ENCODE assay signal across 19 mouse cellular contexts in the genomic region with DNA sequence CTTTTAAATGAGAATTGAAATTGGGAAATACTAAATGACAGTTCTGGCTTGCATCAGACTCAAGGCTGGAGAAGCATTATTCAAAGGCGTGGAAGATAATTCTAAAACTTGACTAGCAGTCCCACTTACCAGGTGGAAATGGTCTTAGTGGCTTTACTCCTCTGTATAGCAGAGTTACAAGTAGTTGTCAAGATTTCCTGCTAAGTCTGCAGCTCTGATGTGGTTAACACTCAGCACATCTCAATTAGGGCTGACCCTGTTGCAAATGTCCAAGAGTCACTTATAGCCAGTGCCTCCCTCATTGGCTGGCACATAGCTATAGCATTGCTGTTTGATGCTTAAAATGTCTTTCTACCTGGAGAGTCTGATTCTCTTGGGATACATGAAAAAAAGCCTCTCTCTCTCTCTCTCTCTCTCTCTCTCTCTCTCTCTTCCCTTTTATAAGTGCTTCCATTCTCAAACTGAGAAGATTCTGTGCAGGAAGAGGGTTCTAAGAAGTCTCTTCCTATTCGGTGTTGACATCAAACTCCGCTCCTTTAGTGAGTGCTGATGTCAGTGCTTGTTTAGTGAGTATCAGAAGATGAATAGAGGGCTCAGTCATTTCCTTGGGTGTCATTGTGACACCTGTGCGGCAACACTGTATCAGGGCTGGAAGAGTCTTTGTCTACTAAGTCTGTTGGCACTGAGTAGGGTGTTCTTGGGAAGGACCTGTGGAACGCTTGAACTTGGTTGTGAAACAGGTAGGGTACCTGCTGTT. TPM values are rescaled to one million over a fixed set of nuclear protein-coding genes. Genes with fewer than 3 reads are reported as not detected.
DNase-seq lines count a peak whose midpoint lies in the region; ATAC-seq and TF ChIP-seq lines count a peak whose summit lies in the region.
"Had no signal": no experiment of that assay in that cellular context is flagged by ENCODE, and none has a peak within 500 bp of the region (broad histone marks: within the 10 kb centered on the region; RNA-seq: fewer than 3 reads in every experiment).

No protein-coding gene starts in this region.

- H3K4me1 ChIP-seq in heart, postnatal 0 days (ENCODE audit: control insufficient read depth, insufficient read depth) = peaks cover 41% of the 10 kb centered on the region
- H3K4me1 ChIP-seq in forebrain, embryonic 10.5 days = peaks cover 32% of the 10 kb centered on the region

- WGBS in heart, postnatal 0 days = 88% methylated on average over 5 of the region's 5 CpGs
- 90% methylated on average over 5 of the region's 5 CpGs for WGBS in forebrain, embryonic 10.5 days

- H3K9me3 ChIP-seq in heart, postnatal 0 days (replicated peaks; ENCODE audit: control insufficient read depth, low read length) = no peaks in the 10 kb centered on the region
- no peaks in the 10 kb centered on the region for H3K9me3 ChIP-seq in forebrain, embryonic 10.5 days
- H3K9me3 ChIP-seq: G1E; neural tube, embryonic 13.5 days had no signal

- no peaks in the 10 kb centered on the region for H3K36me3 ChIP-seq in heart, postnatal 0 days (replicated peaks; ENCODE audit: control insufficient read depth, insufficient read depth, low read length)
- no peaks in the 10 kb centered on the region for H3K36me3 ChIP-seq in forebrain, embryonic 10.5 days (replicated peaks)
- H3K36me3 ChIP-seq: neural tube, embryonic 13.5 days had no signal

- H3K27ac ChIP-seq in heart, postnatal 0 days (ENCODE audit: low read depth) = peak overlapping the region; percentile 38; the same call in 1 of the 2 replicates
- no peak overlapping the region for H3K27ac ChIP-seq in forebrain, embryonic 10.5 days
- H3K27ac ChIP-seq: macrophage; neural tube, embryonic 13.5 days had no signal

- no peak for TF ChIP-seq CTCF in heart, postnatal 0 days (IDR thresholded peaks at IDR 0.05; ENCODE audit: low read depth)

- no peak overlapping the region for H3K4me3 ChIP-seq in heart, postnatal 0 days (ENCODE audit: low read depth, low read length)
- no peak overlapping the region for H3K4me3 ChIP-seq in forebrain, embryonic 10.5 days

- H3K4me2 ChIP-seq in heart, postnatal 0 days (ENCODE audit: low read depth, low read length) = no peak overlapping the region

- TF ChIP-seq EP300 in heart, postnatal 0 days (IDR thresholded peaks at IDR 0.05; ENCODE audit: low read depth) = no peak

- H3K9ac ChIP-seq in heart, postnatal 0 days (replicated peaks; ENCODE audit: low read depth, low read length) = no peak overlapping the region

- DNase-seq in heart, postnatal 0 days (ENCODE audit: low spot score) = no peak
- DNase-seq in heart, postnatal 36 days = no peak
- DNase-seq in CD4-positive, CD25-positive, alpha-beta regulatory T cell, adult 2 months (ENCODE audit: low read depth, low spot score) = peak; percentile 68
- DNase-seq in thymus, postnatal 0 days (ENCODE audit: low spot score) = peak; percentile 64
- no peak for DNase-seq in embryo, embryonic 10.5 days (ENCODE audit: low spot score)
- no peak for DNase-seq in frontal cortex, postnatal 14 days (ENCODE audit: low spot score in 2 of 2)
- DNase-seq in forebrain, embryonic 10.5 days (ENCODE audit: extremely low spot score, low spot score) = no peak
- DNase-seq: adrenal gland, postnatal 25 days; cerebellum, postnatal 10 days; heart, adult 2 months; heart, postnatal 10 days; kidney, adult 8-10 months; lung, adult 18-20 months; right cerebral cortex, postnatal 25 days had no signal

- intact Hi-C loops in heart, postnatal 36 days (cut with DNase I) = loop anchor here (5.0 to 10.0 kb wide), 2 partner anchors 58 to 256 kb away; partner anchors contain the start of genes Ahctf1 and Gm10518

- ATAC-seq in heart, postnatal 0 days (ENCODE audit: insufficient read depth, low read depth) = no peak
- peak; percentile 44 for ATAC-seq in inflammation-experienced regulatory T-cells, adult 6 months
- ATAC-seq: hindbrain, embryonic 16.5 days had no signal

- no peaks in the 10 kb centered on the region for H3K27me3 ChIP-seq in heart, postnatal 0 days (ENCODE audit: control insufficient read depth, insufficient read depth, low read length)
- H3K27me3 ChIP-seq in forebrain, embryonic 10.5 days (ENCODE audit: poor library complexity, severe bottlenecking) = no peaks in the 10 kb centered on the region
- H3K27me3 ChIP-seq: neural tube, embryonic 13.5 days had no signal

RNA-seq across cellular contexts. Expression of gene Cnst, which starts 3.0 kb away (rescaled TPM):
- total RNA-seq in heart, postnatal 0 days (2014; rRNA removed; ENCODE audit: low replicate concordance) = 21.4 and 33.7 TPM in 2 replicates
- 19.6 and 21.5 TPM in 2 replicates for polyA plus RNA-seq in heart, postnatal 0 days (2015; fragmentation: Nextera tagmentation; extraction: Ambion mirVana)
- 10 to 100 TPM; 45.2 to 45.4 TPM for total RNA-seq in heart, postnatal 36 days (2021)
- 10 to 100 TPM; 10.6 to 16.1 (median 16.0) TPM for polyA plus RNA-seq in inflammation-experienced regulatory T-cells, adult 6 months (2017; shearing (Covaris generic))
- polyA plus RNA-seq in thymus, postnatal 0 days (2015; fragmentation: Nextera tagmentation; extraction: Ambion mirVana) = 18.0 and 18.8 TPM in 2 replicates
- polyA plus RNA-seq in forebrain, embryonic 10.5 days (2016; fragmentation: Nextera tagmentation; extraction: Ambion mirVana) = 17.4 and 18.5 TPM in 2 replicates

RNA-seq across cellular contexts. Expression of gene Tfb2m, which starts 3.1 kb away (rescaled TPM):
- total RNA-seq in heart, postnatal 0 days (2014; rRNA removed; ENCODE audit: low replicate concordance) = 15.9 and 20.4 TPM in 2 replicates
- polyA plus RNA-seq in heart, postnatal 0 days (2015; fragmentation: Nextera tagmentation; extraction: Ambion mirVana) = 34.7 and 37.3 TPM in 2 replicates
- total RNA-seq in heart, postnatal 36 days (2021) = 10 to 100 TPM; 49.4 to 56.2 TPM
- polyA plus RNA-seq in inflammation-experienced regulatory T-cells, adult 6 months (2017; shearing (Covaris generic)) = 10 to 100 TPM; 23.8 to 31.8 (median 27.3) TPM
- polyA plus RNA-seq in thymus, postnatal 0 days (2015; fragmentation: Nextera tagmentation; extraction: Ambion mirVana) = 38.5 and 39.6 TPM in 2 replicates
- polyA plus RNA-seq in forebrain, embryonic 10.5 days (2016; fragmentation: Nextera tagmentation; extraction: Ambion mirVana) = 22.9 and 27.2 TPM in 2 replicates

RNA-seq across cellular contexts. Expression of gene Smyd3, which starts 31.3 kb away (rescaled TPM):
- 6.2 and 11.6 TPM in 2 replicates for total RNA-seq in heart, postnatal 0 days (2014; rRNA removed; ENCODE audit: low replicate concordance)
- polyA plus RNA-seq in heart, postnatal 0 days (2015; fragmentation: Nextera tagmentation; extraction: Ambion mirVana) = 6.4 and 7.0 TPM in 2 replicates
- total RNA-seq in heart, postnatal 36 days (2021) = 1 to 10 TPM; 6.9 to 7.2 TPM
- polyA plus RNA-seq in inflammation-experienced regulatory T-cells, adult 6 months (2017; shearing (Covaris generic)) = 10 to 100 TPM; 17.9 to 46.5 (median 40.8) TPM
- polyA plus RNA-seq in thymus, postnatal 0 days (2015; fragmentation: Nextera tagmentation; extraction: Ambion mirVana) = 34.5 and 36.2 TPM in 2 replicates
- 14.7 and 18.0 TPM in 2 replicates for polyA plus RNA-seq in forebrain, embryonic 10.5 days (2016; fragmentation: Nextera tagmentation; extraction: Ambion mirVana)

Comparison
In these comparisons a context has a peak if more than half of its experiments do, and no peak if none do; other contexts are left out.
1. DNase-seq: peak in CD4-positive, CD25-positive, alpha-beta regulatory T cell, adult 2 months (single experiment) and thymus, postnatal 0 days (single experiment); none in heart, postnatal 0 days (single experiment), heart, postnatal 36 days (0 of 2), embryo, embryonic 10.5 days (single experiment), frontal cortex, postnatal 14 days (0 of 2) and forebrain, embryonic 10.5 days (single experiment).